Mouse (Mus musculus) thymus, postnatal 4 days (tissue): Measurements from ENCODE around the gene Dmrta1.
"Not testable (repeated sequence)": the region's sequence is repeated elsewhere in the genome, so short reads cannot be mapped to it uniquely, and the experiment has no call there.

Source experiments
- DNase-seq: peaks from one replicate; pipeline ENCODE4 v3.0.0; 2021

The Dmrta1 gene

GRCm38 (mm10) chr4:89679195-89679594 lies at the start of gene Dmrta1:
Gene Dmrta1, plus strand, starts transcription at chr4:89679436.
- DNase-seq: no peak

GRCm38 (mm10) chr4:89630374-89631079 lies 48.7 kb upstream of the Dmrta1 start:
- DNase-seq: no peak

GRCm38 (mm10) chr4:89631560-89631959 lies 47.7 kb upstream of the Dmrta1 start:
- no peak for DNase-seq

GRCm38 (mm10) chr4:89638651-89639050 lies 40.6 kb upstream of the Dmrta1 start:
- no peak for DNase-seq

GRCm38 (mm10) chr4:89644235-89645115 lies 34.8 kb upstream of the Dmrta1 start:
- DNase-seq: no peak

GRCm38 (mm10) chr4:89650352-89651311 lies 28.6 kb upstream of the Dmrta1 start:
- DNase-seq: no peak

GRCm38 (mm10) chr4:89651312-89651686 lies 27.9 kb upstream of the Dmrta1 start:
- no peak for DNase-seq

- no peak for DNase-seq
Measured at GRCm38 (mm10) chr4:89651779-89652178, 27.5 kb upstream of the Dmrta1 start.

GRCm38 (mm10) chr4:89663406-89663805 lies 15.8 kb upstream of the Dmrta1 start:
- no peak for DNase-seq

GRCm38 (mm10) chr4:89674711-89675110 lies 4.5 kb upstream of the Dmrta1 start:
- DNase-seq: no peak

GRCm38 (mm10) chr4:89677903-89678302 lies 1.3 kb upstream of the Dmrta1 start:
- no peak for DNase-seq

- DNase-seq: no peak
Measured at GRCm38 (mm10) chr4:89678713-89679112, 523 bp upstream of the Dmrta1 start.

- peak; percentile 12 for DNase-seq
Measured at GRCm38 (mm10) chr4:89687961-89688803, 8.9 kb downstream of the Dmrta1 start.

GRCm38 (mm10) chr4:89688804-89689497 lies 9.7 kb downstream of the Dmrta1 start:
- DNase-seq: no peak

- DNase-seq: no peak
Measured at GRCm38 (mm10) chr4:89691936-89692335, 12.7 kb downstream of the Dmrta1 start.

GRCm38 (mm10) chr4:89692780-89693179 lies 13.5 kb downstream of the Dmrta1 start:
- DNase-seq: no peak

- peak; percentile 8 for DNase-seq
Measured at GRCm38 (mm10) chr4:89695589-89695988, 16.4 kb downstream of the Dmrta1 start.

- DNase-seq: no peak
Measured at GRCm38 (mm10) chr4:89697951-89698350, 18.7 kb downstream of the Dmrta1 start.

- not testable (repeated sequence) for DNase-seq
Measured at GRCm38 (mm10) chr4:89723526-89724190, 44.4 kb downstream of the Dmrta1 start.
